Mouse (Mus musculus) C2C12 (cell line): ENCODE results near the gene Shisal2a. TPM values are rescaled to one million over a fixed set of nuclear protein-coding genes. Genes with fewer than 3 reads are reported as not detected.

Experiments
- H3K27me3 ChIP-seq: one replicate; pipeline ENCODE4 v1.6.1; 2011; ENCODE audit not compliant: control insufficient read depth, insufficient read depth, insufficient read length
- H3K36me3 ChIP-seq: one replicate; pipeline ENCODE4 v1.6.1; 2011; ENCODE audit not compliant: control insufficient read depth, insufficient read depth
- H3K4me3 ChIP-seq: one replicate; pipeline ENCODE4 v1.5.1; 2011; ENCODE audit warnings: mild to moderate bottlenecking, control low read depth; ENCODE audit not compliant: poor library complexity, insufficient read depth, severe bottlenecking
- H3K79me2 ChIP-seq: one replicate; pipeline ENCODE4 v1.6.1; 2011; ENCODE audit not compliant: control insufficient read depth, insufficient read depth
- H3K79me3 ChIP-seq: one replicate; pipeline ENCODE4 v1.6.1; 2011; ENCODE audit warnings: low read depth, control low read depth
- H3ac ChIP-seq: one replicate; pipeline ENCODE3; 2011; ENCODE audit warnings: low read depth; ENCODE audit not compliant: control insufficient read depth, insufficient read length
- CEBPB ChIP-seq: IDR thresholded peaks from one replicate; pipeline ENCODE4 v1.6.1; 2011; ENCODE audit warnings: low read depth, mild to moderate bottlenecking, control low read depth, moderate library complexity
- CTCF ChIP-seq: IDR thresholded peaks from one replicate; pipeline ENCODE4 v1.5.1; 2011; ENCODE audit not compliant: control insufficient read depth, insufficient read depth, insufficient read length
- FOSL1 ChIP-seq: IDR thresholded peaks from one replicate; pipeline ENCODE4 v1.8.0; 2011; ENCODE audit warnings: mild to moderate bottlenecking, low read length; ENCODE audit not compliant: poor library complexity, insufficient read depth, severe bottlenecking
- MAX ChIP-seq: IDR thresholded peaks from one replicate; pipeline ENCODE4 v1.6.1; 2011; ENCODE audit warnings: mild to moderate bottlenecking, control low read depth
- MYOD1 ChIP-seq: IDR thresholded peaks from one replicate; pipeline ENCODE4 v1.6.1; 2011; ENCODE audit warnings: low read depth; ENCODE audit not compliant: control insufficient read depth, insufficient read length
- MYOG ChIP-seq: IDR thresholded peaks from one replicate; pipeline ENCODE4 v1.6.1; 2011; ENCODE audit not compliant: control insufficient read depth, insufficient read length; ENCODE audit errors: extremely low read depth
- USF1 ChIP-seq: IDR thresholded peaks from one replicate; pipeline ENCODE4 v1.6.1; 2011; ENCODE audit warnings: low read depth, mild to moderate bottlenecking, control low read depth, moderate library complexity
- polyA plus RNA-seq: library from polyadenylated mRNA; unstranded; fragments of >200 nt; fragmentation: generic; extraction: Trizol; gene quantifications from one replicate; pipeline ENCODE4 v1.2.1, GENCODE M21; 2012; ENCODE audit warnings: missing spikeins

The Shisal2a gene
- polyA plus RNA-seq, 1 experiment = not detected

- H3K79me2 ChIP-seq = no peaks in the 10 kb centered on the region
- no peak overlapping the region for H3K4me3 ChIP-seq
- no peaks in the 10 kb centered on the region for H3K27me3 ChIP-seq
- no peaks in the 10 kb centered on the region for H3K79me3 ChIP-seq
- H3ac ChIP-seq = peak overlapping the region; percentile 25
- H3K36me3 ChIP-seq = no peaks in the 10 kb centered on the region
- TF ChIP-seq MAX (peak; percentile 60), FOSL1 (no peak)
These were observed 4.6 kb upstream of the Shisal2a start for GRCm38 (mm10) chr4:108387681-108388253.

GRCm38 (mm10) chr4:108387106-108387505 is 4.0 kb upstream of the Shisal2a start:
- H3K4me3 ChIP-seq = no peak overlapping the region
- TF ChIP-seq MYOD1 = no peak
- no peak for TF ChIP-seq FOSL1
- TF ChIP-seq MAX = no peak
- TF ChIP-seq USF1 = no peak
- no peak for TF ChIP-seq CTCF
- TF ChIP-seq MYOG = no peak
- TF ChIP-seq CEBPB = no peak

GRCm38 (mm10) chr4:108386087-108386486 is 2.9 kb upstream of the Shisal2a start:
- no peaks in the 10 kb centered on the region for H3K79me3 ChIP-seq
- TF ChIP-seq USF1 (no peak), MAX (no peak), CEBPB (no peak), CTCF (no peak), MYOD1 (no peak), MYOG (no peak), FOSL1 (no peak)
- no peak overlapping the region for H3ac ChIP-seq
- H3K79me2 ChIP-seq = no peaks in the 10 kb centered on the region
- H3K4me3 ChIP-seq = no peak overlapping the region
- no peaks in the 10 kb centered on the region for H3K27me3 ChIP-seq
- H3K36me3 ChIP-seq = no peaks in the 10 kb centered on the region

More at GRCm38 (mm10) chr4:108387106-108387505, 4.0 kb upstream of the Shisal2a start:
- Histone ChIP-seq H3ac (no peak overlapping the region), H3K79me2 (no peaks in the 10 kb centered on the region), H3K79me3 (no peaks in the 10 kb centered on the region), H3K27me3 (no peaks in the 10 kb centered on the region), H3K36me3 (no peaks in the 10 kb centered on the region)

- H3ac ChIP-seq = no peak overlapping the region
- no peaks in the 10 kb centered on the region for H3K79me2 ChIP-seq
- no peaks in the 10 kb centered on the region for H3K79me3 ChIP-seq
- H3K4me3 ChIP-seq = no peak overlapping the region
- no peaks in the 10 kb centered on the region for H3K27me3 ChIP-seq
- H3K36me3 ChIP-seq = no peaks in the 10 kb centered on the region
- peak; percentile 67 for TF ChIP-seq CEBPB
- no peak for TF ChIP-seq MYOG
These were observed 3.0 kb downstream of the Shisal2a start for GRCm38 (mm10) chr4:108380146-108380545.

- H3K36me3 ChIP-seq = no peaks in the 10 kb centered on the region
- TF ChIP-seq MYOD1 (no peak), USF1 (no peak)
- H3ac ChIP-seq = no peak overlapping the region
- no peak overlapping the region for H3K4me3 ChIP-seq
- no peaks in the 10 kb centered on the region for H3K27me3 ChIP-seq
- H3K79me2 ChIP-seq = no peaks in the 10 kb centered on the region
- H3K79me3 ChIP-seq = no peaks in the 10 kb centered on the region
These were observed 3.7 kb downstream of the Shisal2a start for GRCm38 (mm10) chr4:108379476-108379875.

GRCm38 (mm10) chr4:108372166-108372565 is 11.0 kb downstream of the Shisal2a start:
- no peak for TF ChIP-seq FOSL1
- no peak for TF ChIP-seq MYOG
- TF ChIP-seq MYOD1 = no peak
- TF ChIP-seq USF1 = no peak
- TF ChIP-seq CEBPB = no peak
- no peak for TF ChIP-seq MAX
- no peak for TF ChIP-seq CTCF
- no peaks in the 10 kb centered on the region for H3K79me3 ChIP-seq
- H3K36me3 ChIP-seq = no peaks in the 10 kb centered on the region
- H3K27me3 ChIP-seq = no peaks in the 10 kb centered on the region
- no peak overlapping the region for H3K4me3 ChIP-seq
- H3ac ChIP-seq = no peak overlapping the region
- H3K79me2 ChIP-seq = no peaks in the 10 kb centered on the region

- Histone ChIP-seq H3ac (no peak overlapping the region), H3K27me3 (no peaks in the 10 kb centered on the region), H3K4me3 (no peak overlapping the region), H3K36me3 (no peaks in the 10 kb centered on the region), H3K79me3 (no peaks in the 10 kb centered on the region), H3K79me2 (no peaks in the 10 kb centered on the region)
- TF ChIP-seq FOSL1 = no peak
- no peak for TF ChIP-seq MYOD1
- TF ChIP-seq MYOG = no peak
- TF ChIP-seq USF1 = no peak
- TF ChIP-seq CTCF = no peak
- TF ChIP-seq MAX = no peak
- TF ChIP-seq CEBPB = no peak
These were observed 11.7 kb downstream of the Shisal2a start for GRCm38 (mm10) chr4:108371421-108371820.
